Mouse (Mus musculus) erythroid progenitor cell, adult 5-6 weeks (primary cell): Measurements from ENCODE around the gene Exoc3l4. TPM values are rescaled to one million over a fixed set of nuclear protein-coding genes. Genes with fewer than 3 reads are reported as not detected.

Experiments used
- ATAC-seq: replicated peaks from 2 replicates; pipeline ENCODE4 v1.8.0; 2016; ENCODE audit warnings: moderate number of reproducible peaks, mild to moderate bottlenecking, moderate TSS enrichment, inconsistent platforms; ENCODE audit not compliant: poor library complexity, low FRiP score, severe bottlenecking
- total RNA-seq, 2 experiments: library from RNA; stranded (forward) in 1 of 2; stranded (reverse) in 1 of 2; fragments of 150-400 nt in 1 of 2; fragments of 186-747, 209-891 nt in 1 of 2; gene quantifications; 2 replicates each; pipeline versions ENCODE4 v1.2.3 to v1.2.4; 2015 to 2017; ENCODE audit warnings: low replicate concordance in 2 of 2

Exoc3l4 gene
- total RNA-seq, 2 experiments from 2014 or later, result not detected

GRCm38 (mm10) chr12:111430868-111431817, 14.3 kb downstream of the Exoc3l4 start:
- ATAC-seq, result no peak

- no peak for ATAC-seq
Observed at GRCm38 (mm10) chr12:111432097-111432496, 15.3 kb downstream of the Exoc3l4 start.

GRCm38 (mm10) chr12:111432751-111433331, 16.0 kb downstream of the Exoc3l4 start:
- ATAC-seq, result no peak

GRCm38 (mm10) chr12:111434164-111434744, 17.4 kb downstream of the Exoc3l4 start:
- no peak for ATAC-seq

- ATAC-seq, result peak; percentile 74
Observed at GRCm38 (mm10) chr12:111434745-111435327, 18.0 kb downstream of the Exoc3l4 start.

- no peak for ATAC-seq
Observed at GRCm38 (mm10) chr12:111436170-111436569, 19.4 kb downstream of the Exoc3l4 start.

- no peak for ATAC-seq
Observed at GRCm38 (mm10) chr12:111436640-111437039, 19.8 kb downstream of the Exoc3l4 start.

GRCm38 (mm10) chr12:111437222-111437900, 20.5 kb downstream of the Exoc3l4 start:
- 0 out of 2 replicates have a peak, but pooled peaks have one; percentile 26 for ATAC-seq

- no peak for ATAC-seq
Observed at GRCm38 (mm10) chr12:111438850-111439249, 22.0 kb downstream of the Exoc3l4 start.

- no peak for ATAC-seq
Observed at GRCm38 (mm10) chr12:111440701-111441373, 24.0 kb downstream of the Exoc3l4 start.

GRCm38 (mm10) chr12:111441523-111441922, 24.7 kb downstream of the Exoc3l4 start:
- ATAC-seq, result no peak

- peak; percentile 74 for ATAC-seq
Observed at GRCm38 (mm10) chr12:111442309-111443010, 25.6 kb downstream of the Exoc3l4 start, which contains the start of gene Tnfaip2. Tnfaip2 (plus strand) TSS chr12:111442469.

- ATAC-seq, result peak; percentile 82
Observed at GRCm38 (mm10) chr12:111443011-111443870, 26.4 kb downstream of the Exoc3l4 start.

- no peak for ATAC-seq
Observed at GRCm38 (mm10) chr12:111443921-111444831, 27.4 kb downstream of the Exoc3l4 start.

GRCm38 (mm10) chr12:111445161-111445889, 28.5 kb downstream of the Exoc3l4 start:
- ATAC-seq, result no peak
